Mouse (Mus musculus): ENCODE results near the gene Btnl2. TPM values are rescaled to one million over a fixed set of nuclear protein-coding genes. Genes with fewer than 3 reads are reported as not detected.

Btnl2 gene
- polyA plus RNA-seq (2015; fragmentation: Illumina TruSeq; extraction: RNeasy Lipid Tissue Mini Kit (QIAGEN cat#74804); ENCODE audit: insufficient read depth, low read depth, low replicate concordance): not detected

GRCm38 (mm10) chr17:34354539-34354938 is at the start of gene Btnl2:
Gene Btnl2 (plus strand): TSS chr17:34354822.

GRCm38 (mm10) chr17:34305380-34306030 is 49.1 kb upstream of the Btnl2 start, which contains the start of gene H2-Eb1:
Gene H2-Eb1 (plus strand): TSS chr17:34305867.

GRCm38 (mm10) chr17:34325436-34325835 is 29.2 kb upstream of the Btnl2 start, which contains the start of gene H2-Eb2:
Gene H2-Eb2 (plus strand): TSS chr17:34325665.

GRCm38 (mm10) chr17:34376847-34377246 is 22.2 kb downstream of the Btnl2 start, which contains the start of gene Btnl1:
Gene Btnl1 (plus strand): TSS chr17:34377132.

GRCm38 (mm10) chr17:34398711-34399393 is 44.2 kb downstream of the Btnl2 start, which contains the start of gene BC051142:
Gene BC051142 (plus strand): TSS chr17:34398820.

Other genes with a start within 250 kb of the Btnl2 start
- gene H2-DMa, start 235.3 kb upstream of the Btnl2 start, polyA plus RNA-seq (2015; fragmentation: Illumina TruSeq; extraction: RNeasy Lipid Tissue Mini Kit (QIAGEN cat#74804); ENCODE audit: insufficient read depth, low read depth, low replicate concordance): 2.6 TPM
- gene Brd2, start 232.2 kb upstream of the Btnl2 start, polyA plus RNA-seq (2015; fragmentation: Illumina TruSeq; extraction: RNeasy Lipid Tissue Mini Kit (QIAGEN cat#74804); ENCODE audit: insufficient read depth, low read depth, low replicate concordance): 51.9 TPM
- 1.9 TPM for gene H2-DMb2, start 211.5 kb upstream of the Btnl2 start, polyA plus RNA-seq (2015; fragmentation: Illumina TruSeq; extraction: RNeasy Lipid Tissue Mini Kit (QIAGEN cat#74804); ENCODE audit: insufficient read depth, low read depth, low replicate concordance)
- 7.8 TPM for gene H2-DMb1, start 201.8 kb upstream of the Btnl2 start, polyA plus RNA-seq (2015; fragmentation: Illumina TruSeq; extraction: RNeasy Lipid Tissue Mini Kit (QIAGEN cat#74804); ENCODE audit: insufficient read depth, low read depth, low replicate concordance)
- 6.3 TPM for gene Tap1, start 167.3 kb upstream of the Btnl2 start, polyA plus RNA-seq (2015; fragmentation: Illumina TruSeq; extraction: RNeasy Lipid Tissue Mini Kit (QIAGEN cat#74804); ENCODE audit: insufficient read depth, low read depth, low replicate concordance)
- gene Psmb9, start 167.1 kb upstream of the Btnl2 start, polyA plus RNA-seq (2015; fragmentation: Illumina TruSeq; extraction: RNeasy Lipid Tissue Mini Kit (QIAGEN cat#74804); ENCODE audit: insufficient read depth, low read depth, low replicate concordance): 9.2 TPM
- gene Psmb8, start 157.1 kb upstream of the Btnl2 start, polyA plus RNA-seq (2015; fragmentation: Illumina TruSeq; extraction: RNeasy Lipid Tissue Mini Kit (QIAGEN cat#74804); ENCODE audit: insufficient read depth, low read depth, low replicate concordance): 13.8 TPM
- 9.1 TPM for gene Tap2, start 151.3 kb upstream of the Btnl2 start, polyA plus RNA-seq (2015; fragmentation: Illumina TruSeq; extraction: RNeasy Lipid Tissue Mini Kit (QIAGEN cat#74804); ENCODE audit: insufficient read depth, low read depth, low replicate concordance)
- gene H2-Ob, start 115.9 kb upstream of the Btnl2 start, polyA plus RNA-seq (2015; fragmentation: Illumina TruSeq; extraction: RNeasy Lipid Tissue Mini Kit (QIAGEN cat#74804); ENCODE audit: insufficient read depth, low read depth, low replicate concordance): 2.1 TPM
- 44.7 TPM for gene H2-Ab1, start 97.1 kb upstream of the Btnl2 start, polyA plus RNA-seq (2015; fragmentation: Illumina TruSeq; extraction: RNeasy Lipid Tissue Mini Kit (QIAGEN cat#74804); ENCODE audit: insufficient read depth, low read depth, low replicate concordance)
- gene H2-Aa, start 67.0 kb upstream of the Btnl2 start, polyA plus RNA-seq (2015; fragmentation: Illumina TruSeq; extraction: RNeasy Lipid Tissue Mini Kit (QIAGEN cat#74804); ENCODE audit: insufficient read depth, low read depth, low replicate concordance): 56.9 TPM
- 37.0 TPM for gene H2-Eb1, start 49.0 kb upstream of the Btnl2 start, polyA plus RNA-seq (2015; fragmentation: Illumina TruSeq; extraction: RNeasy Lipid Tissue Mini Kit (QIAGEN cat#74804); ENCODE audit: insufficient read depth, low read depth, low replicate concordance)
- not detected for gene H2-Eb2, start 29.2 kb upstream of the Btnl2 start, polyA plus RNA-seq (2015; fragmentation: Illumina TruSeq; extraction: RNeasy Lipid Tissue Mini Kit (QIAGEN cat#74804); ENCODE audit: insufficient read depth, low read depth, low replicate concordance)
- not detected for gene Btnl1, start 22.3 kb downstream of the Btnl2 start, polyA plus RNA-seq (2015; fragmentation: Illumina TruSeq; extraction: RNeasy Lipid Tissue Mini Kit (QIAGEN cat#74804); ENCODE audit: insufficient read depth, low read depth, low replicate concordance)
- gene BC051142, start 44.0 kb downstream of the Btnl2 start, polyA plus RNA-seq (2015; fragmentation: Illumina TruSeq; extraction: RNeasy Lipid Tissue Mini Kit (QIAGEN cat#74804); ENCODE audit: insufficient read depth, low read depth, low replicate concordance): 4.2 TPM
- not detected for gene Btnl4, start 122.5 kb downstream of the Btnl2 start, polyA plus RNA-seq (2015; fragmentation: Illumina TruSeq; extraction: RNeasy Lipid Tissue Mini Kit (QIAGEN cat#74804); ENCODE audit: insufficient read depth, low read depth, low replicate concordance)
- gene Btnl6, start 162.5 kb downstream of the Btnl2 start, polyA plus RNA-seq (2015; fragmentation: Illumina TruSeq; extraction: RNeasy Lipid Tissue Mini Kit (QIAGEN cat#74804); ENCODE audit: insufficient read depth, low read depth, low replicate concordance): not detected
- 13.4 TPM for gene Notch4, start 209.4 kb downstream of the Btnl2 start, polyA plus RNA-seq (2015; fragmentation: Illumina TruSeq; extraction: RNeasy Lipid Tissue Mini Kit (QIAGEN cat#74804); ENCODE audit: insufficient read depth, low read depth, low replicate concordance)
- gene Gpsm3, start 235.0 kb downstream of the Btnl2 start, polyA plus RNA-seq (2015; fragmentation: Illumina TruSeq; extraction: RNeasy Lipid Tissue Mini Kit (QIAGEN cat#74804); ENCODE audit: insufficient read depth, low read depth, low replicate concordance): 13.2 TPM
- 11.4 TPM for gene Pbx2, start 236.4 kb downstream of the Btnl2 start, polyA plus RNA-seq (2015; fragmentation: Illumina TruSeq; extraction: RNeasy Lipid Tissue Mini Kit (QIAGEN cat#74804); ENCODE audit: insufficient read depth, low read depth, low replicate concordance)
- gene Ager, start 243.0 kb downstream of the Btnl2 start, polyA plus RNA-seq (2015; fragmentation: Illumina TruSeq; extraction: RNeasy Lipid Tissue Mini Kit (QIAGEN cat#74804); ENCODE audit: insufficient read depth, low read depth, low replicate concordance): 1.3 TPM
- gene Rnf5, start 248.9 kb downstream of the Btnl2 start, polyA plus RNA-seq (2015; fragmentation: Illumina TruSeq; extraction: RNeasy Lipid Tissue Mini Kit (QIAGEN cat#74804); ENCODE audit: insufficient read depth, low read depth, low replicate concordance): 23.2 TPM
- gene Agpat1, start 249.4 kb downstream of the Btnl2 start, polyA plus RNA-seq (2015; fragmentation: Illumina TruSeq; extraction: RNeasy Lipid Tissue Mini Kit (QIAGEN cat#74804); ENCODE audit: insufficient read depth, low read depth, low replicate concordance): 22.7 TPM

Data from pancreas, adult 10 weeks (tissue).